Mouse (Mus musculus) cerebellum, adult 11-12 months (tissue): ENCODE measurements at regions not wholly inside any gene's neighbourhood (a gene's known extent, or its start where the extent isn't known, plus 50 kb on each side); places are given as distances from the start of the nearest gene placed in this dataset.

Experiments
- DNase-seq: peaks from one replicate; pipeline ENCODE4 v3.0.0; 2022

GRCm38 (mm10) chr16:26302045-26302444 lies 69.6 kb downstream of the Cldn1 start:
- no peak for DNase-seq

- no peak for DNase-seq
Observed at GRCm38 (mm10) chr16:26291692-26292091, 79.9 kb downstream of the Cldn1 start.

GRCm38 (mm10) chr16:26285627-26286026 lies 86.0 kb downstream of the Cldn1 start:
- no peak for DNase-seq

GRCm38 (mm10) chr16:26284713-26285112 lies 86.9 kb downstream of the Cldn1 start:
- no peak for DNase-seq

- no peak for DNase-seq
Observed at GRCm38 (mm10) chr16:26282418-26282817, 89.2 kb downstream of the Cldn1 start.

GRCm38 (mm10) chr16:26281496-26281895 lies 90.1 kb downstream of the Cldn1 start:
- DNase-seq = no peak

- no peak for DNase-seq
Observed at GRCm38 (mm10) chr16:26276789-26277188, 94.9 kb downstream of the Cldn1 start.

GRCm38 (mm10) chr16:26252824-26253223 lies 118.8 kb downstream of the Cldn1 start:
- DNase-seq = no peak

- no peak for DNase-seq
Observed at GRCm38 (mm10) chr16:26251698-26252097, 119.9 kb downstream of the Cldn1 start.

GRCm38 (mm10) chr16:26251027-26251426 lies 120.6 kb downstream of the Cldn1 start:
- DNase-seq = no peak

GRCm38 (mm10) chr16:26248939-26249338 lies 122.7 kb downstream of the Cldn1 start:
- DNase-seq = no peak

- DNase-seq = no peak
Observed at GRCm38 (mm10) chr16:26247926-26248325, 123.7 kb downstream of the Cldn1 start.

- no peak for DNase-seq
Observed at GRCm38 (mm10) chr16:26235239-26235638, 129.7 kb upstream of the P3h2 start.

GRCm38 (mm10) chr16:26234113-26234512 lies 128.5 kb upstream of the P3h2 start:
- peak; percentile 9 for DNase-seq

GRCm38 (mm10) chr16:26231110-26231509 lies 125.5 kb upstream of the P3h2 start:
- DNase-seq = no peak

GRCm38 (mm10) chr16:26211418-26211817 lies 105.8 kb upstream of the P3h2 start:
- no peak for DNase-seq

GRCm38 (mm10) chr16:26199125-26199524 lies 93.5 kb upstream of the P3h2 start:
- no peak for DNase-seq

GRCm38 (mm10) chr16:26196345-26196744 lies 90.8 kb upstream of the P3h2 start:
- no peak for DNase-seq

GRCm38 (mm10) chr16:26185288-26186281 lies 80.0 kb upstream of the P3h2 start:
- no peak for DNase-seq

- no peak for DNase-seq
Observed at GRCm38 (mm10) chr16:26184647-26185262, 79.2 kb upstream of the P3h2 start.

GRCm38 (mm10) chr16:26183530-26183929 lies 77.9 kb upstream of the P3h2 start:
- DNase-seq = no peak

GRCm38 (mm10) chr16:26181716-26182115 lies 76.1 kb upstream of the P3h2 start:
- no peak for DNase-seq

GRCm38 (mm10) chr16:26171441-26171840 lies 65.9 kb upstream of the P3h2 start:
- DNase-seq = no peak

GRCm38 (mm10) chr16:26169382-26169781 lies 63.8 kb upstream of the P3h2 start:
- no peak for DNase-seq
